Mouse (Mus musculus) CH12.LX (cell line): ENCODE data around the gene Cep89. TPM values are rescaled to one million over a fixed set of nuclear protein-coding genes. Genes with fewer than 3 reads are reported as not detected.

Source experiments
- DNase-seq: peaks from one replicate; pipeline ENCODE4 v3.0.0-alpha.2; 2013; ENCODE audit errors: extremely low read depth
- H3K27ac ChIP-seq: 2 replicates; pipeline ENCODE4 v1.5.1; 2012; ENCODE audit warnings: low read depth, mild to moderate bottlenecking, control low read depth, moderate library complexity; ENCODE audit not compliant: insufficient read depth
- H3K27me3 ChIP-seq: replicated peaks from 2 replicates; pipeline ENCODE3; 2012; ENCODE audit warnings: inconsistent platforms
- H3K36me3 ChIP-seq, 2 experiments: replicated peaks in 1 of 2; 2 replicates each; pipeline versions ENCODE3 to v1.6.1; 2012; ENCODE audit warnings: inconsistent platforms in 1 of 2, low read length in 1 of 2, mild to moderate bottlenecking in 1 of 2, mixed read lengths in 1 of 2, moderate library complexity in 1 of 2; ENCODE audit not compliant: control insufficient read depth in 1 of 2, insufficient read depth in 1 of 2
- H3K4me1 ChIP-seq, 2 experiments: 2 replicates each; pipeline ENCODE4 v1.6.1; 2012; ENCODE audit warnings: inconsistent platforms in 1 of 2, moderate library complexity in 1 of 2; ENCODE audit not compliant: insufficient read depth in 2 of 2, control insufficient read depth in 1 of 2
- H3K4me2 ChIP-seq: 2 replicates; pipeline ENCODE4 v1.6.1; 2012; ENCODE audit warnings: low read depth, mild to moderate bottlenecking, control low read depth; ENCODE audit not compliant: poor library complexity, insufficient read depth, severe bottlenecking
- H3K4me3 ChIP-seq, 3 experiments: fragments of 150-350 bp in 1 of 3; sonication (generic) in 1 of 3; replicated peaks in 1 of 3; 2 replicates each; pipeline versions ENCODE3 to v1.5.1; 2011 to 2012; ENCODE audit warnings: low read depth in 2 of 3, low read length in 2 of 3, mild to moderate bottlenecking in 2 of 3, moderate library complexity in 2 of 3, control low read depth in 1 of 3, improper control_type of control experiment in 1 of 3, inconsistent platforms in 1 of 3, mixed read lengths in 1 of 3; ENCODE audit not compliant: poor library complexity in 1 of 3
- H3K79me2 ChIP-seq: replicated peaks from 2 replicates; pipeline ENCODE4 v1.6.1; 2012; ENCODE audit warnings: mild to moderate bottlenecking, moderate library complexity; ENCODE audit not compliant: control insufficient read depth, poor library complexity, insufficient read depth, severe bottlenecking; ENCODE audit errors: extremely low read depth
- H3K9ac ChIP-seq: 2 replicates; pipeline ENCODE4 v1.6.1; 2012; ENCODE audit warnings: low read depth, mild to moderate bottlenecking, control low read depth, moderate library complexity; ENCODE audit not compliant: insufficient read depth
- H3K9me3 ChIP-seq: replicated peaks from 2 replicates; pipeline ENCODE3; 2012; ENCODE audit warnings: low read length, inconsistent platforms, mixed read lengths
- BHLHE40 ChIP-seq: IDR thresholded peaks from 2 replicates; pipeline ENCODE4 v1.6.1; 2011; ENCODE audit warnings: mild to moderate bottlenecking, low read depth, low read length, improper control_type of control experiment
- CHD1 ChIP-seq: IDR thresholded peaks from 2 replicates; pipeline ENCODE4 v1.6.1; 2012; ENCODE audit warnings: low read depth, low read length, improper control_type of control experiment, inconsistent platforms
- CTCF ChIP-seq, 2 experiments: IDR thresholded peaks in 1 of 2; conservative IDR thresholded peaks in 1 of 2; 2 replicates each; pipeline ENCODE4 v1.5.1; 2011 to 2012; ENCODE audit warnings: low read depth in 2 of 2, low read length in 2 of 2, improper control_type of control experiment in 1 of 2, inconsistent platforms in 1 of 2, mild to moderate bottlenecking in 1 of 2, moderate library complexity in 1 of 2
- E2F4 ChIP-seq: IDR thresholded peaks from 2 replicates; pipeline ENCODE4 v1.6.1; 2011; ENCODE audit warnings: low read depth, low read length, improper control_type of control experiment; ENCODE audit not compliant: insufficient replicate concordance
- EP300 ChIP-seq: IDR thresholded peaks from 2 replicates; pipeline ENCODE4 v1.6.1; 2011; ENCODE audit warnings: low read length, improper control_type of control experiment
- ETS1 ChIP-seq: conservative IDR thresholded peaks from 2 replicates; pipeline ENCODE4 v1.6.1; 2012; ENCODE audit warnings: low read depth, mild to moderate bottlenecking, inconsistent platforms, low read length, improper control_type of control experiment, moderate library complexity
- GABPA ChIP-seq: IDR thresholded peaks from 2 replicates; pipeline ENCODE4 v1.6.1; 2012; ENCODE audit warnings: low read depth, low read length, improper control_type of control experiment, inconsistent platforms; ENCODE audit not compliant: insufficient replicate concordance
- HCFC1 ChIP-seq: IDR thresholded peaks from 2 replicates; pipeline ENCODE4 v1.6.1; 2012; ENCODE audit warnings: low read depth, mild to moderate bottlenecking, inconsistent platforms, low read length, improper control_type of control experiment
- IRF4 ChIP-seq: IDR thresholded peaks from 2 replicates; pipeline ENCODE4 v1.6.1; 2014; ENCODE audit warnings: low read depth, mild to moderate bottlenecking, inconsistent platforms, low read length, improper control_type of control experiment
- JUN ChIP-seq: IDR thresholded peaks from 2 replicates; pipeline ENCODE4 v1.6.1; 2011; ENCODE audit warnings: low read depth, mild to moderate bottlenecking, low read length, improper control_type of control experiment, moderate library complexity; ENCODE audit not compliant: insufficient read depth
- JUND ChIP-seq: conservative IDR thresholded peaks from 2 replicates; pipeline ENCODE4 v1.6.1; 2011; ENCODE audit warnings: low read depth, low read length, improper control_type of control experiment
- KAT2A ChIP-seq: IDR thresholded peaks from 2 replicates; pipeline ENCODE4 v1.6.1; 2012; ENCODE audit warnings: low read length, improper control_type of control experiment, inconsistent platforms; ENCODE audit not compliant: insufficient replicate concordance
- MAFK ChIP-seq: IDR thresholded peaks from 2 replicates; pipeline ENCODE4 v1.6.1; 2011; ENCODE audit warnings: low read length, improper control_type of control experiment; ENCODE audit not compliant: insufficient replicate concordance
- MAX ChIP-seq: IDR thresholded peaks from 2 replicates; pipeline ENCODE4 v1.6.1; 2011; ENCODE audit warnings: low read length, improper control_type of control experiment
- MAZ ChIP-seq: IDR thresholded peaks from 2 replicates; pipeline ENCODE4 v1.6.1; 2012; ENCODE audit warnings: low read depth, mild to moderate bottlenecking, inconsistent platforms, low read length, improper control_type of control experiment, moderate library complexity
- MEF2A ChIP-seq: IDR thresholded peaks from 2 replicates; pipeline ENCODE4 v1.6.1; 2014; ENCODE audit warnings: low read depth, mild to moderate bottlenecking, inconsistent platforms, low read length, improper control_type of control experiment, borderline replicate concordance
- MYC ChIP-seq: IDR thresholded peaks from 2 replicates; pipeline ENCODE4 v1.6.1; 2011; ENCODE audit warnings: low read depth, mild to moderate bottlenecking, improper control_type of control experiment, low read length
- NELFE ChIP-seq: IDR thresholded peaks from 2 replicates; pipeline ENCODE4 v1.6.1; 2011; ENCODE audit warnings: low read depth, low read length, improper control_type of control experiment
- NRF1 ChIP-seq: IDR thresholded peaks from 2 replicates; pipeline ENCODE4 v1.6.1; 2014; ENCODE audit warnings: low read depth, mild to moderate bottlenecking, inconsistent platforms, low read length, improper control_type of control experiment, moderate library complexity
- PAX5 ChIP-seq: IDR thresholded peaks from 2 replicates; pipeline ENCODE4 v1.6.1; 2012; ENCODE audit warnings: low read length, inconsistent platforms, mixed read lengths
- POLR2A ChIP-seq: IDR thresholded peaks from 2 replicates; pipeline ENCODE4 v1.6.1; 2011; ENCODE audit warnings: low read depth, mild to moderate bottlenecking, improper control_type of control experiment, low read length
- RAD21 ChIP-seq: IDR thresholded peaks from 2 replicates; pipeline ENCODE4 v1.6.1; 2011; ENCODE audit warnings: low read depth, mild to moderate bottlenecking, low read length, improper control_type of control experiment, moderate library complexity
- SIN3A ChIP-seq: IDR thresholded peaks from 2 replicates; pipeline ENCODE4 v1.6.1; 2012; ENCODE audit warnings: low read length, improper control_type of control experiment, inconsistent platforms
- SMC3 ChIP-seq: IDR thresholded peaks from 2 replicates; pipeline ENCODE4 v1.6.1; 2011; ENCODE audit warnings: low read depth, low read length, improper control_type of control experiment
- TCF12 ChIP-seq: IDR thresholded peaks from 2 replicates; pipeline ENCODE4 v1.6.1; 2014; ENCODE audit warnings: low read depth, mild to moderate bottlenecking, inconsistent platforms, low read length, improper control_type of control experiment
- UBTF ChIP-seq: IDR thresholded peaks from 2 replicates; pipeline ENCODE4 v1.6.1; 2012; ENCODE audit warnings: low read depth, mild to moderate bottlenecking, inconsistent platforms, low read length, improper control_type of control experiment, moderate library complexity
- USF1 ChIP-seq: IDR thresholded peaks from 2 replicates; pipeline ENCODE4 v1.6.1; 2014; ENCODE audit warnings: low read depth, mild to moderate bottlenecking, inconsistent platforms, low read length, improper control_type of control experiment
- USF2 ChIP-seq: conservative IDR thresholded peaks from 2 replicates; pipeline ENCODE4 v1.6.1; 2011; ENCODE audit warnings: low read depth, low read length, improper control_type of control experiment
- ZC3H11A ChIP-seq: IDR thresholded peaks from 2 replicates; pipeline ENCODE4 v1.6.1; 2012; ENCODE audit warnings: low read depth, mild to moderate bottlenecking, inconsistent platforms, low read length, improper control_type of control experiment
- ZMIZ1 ChIP-seq: IDR thresholded peaks from 2 replicates; pipeline ENCODE4 v1.6.1; 2012; ENCODE audit warnings: low read depth, mild to moderate bottlenecking, inconsistent platforms, low read length, improper control_type of control experiment
- ZNF384 ChIP-seq: IDR thresholded peaks from 2 replicates; pipeline ENCODE4 v1.6.1; 2012; ENCODE audit warnings: low read depth, low read length, improper control_type of control experiment, inconsistent platforms
- dilution Hi-C: fragments of 300-500 bp; cut with MboI; formaldehyde crosslinking; loops from 2 replicates; pipeline ENCODE4 v1.14.3; 2020; ENCODE audit warnings: low sequenced_read_pairs; ENCODE audit not compliant: extremely low pct_unique_long_range_greater_than_20kb, extremely low pct_ligation_motif_present
- in situ Hi-C: fragments of 300-500 bp; cut with MboI; formaldehyde crosslinking; loops from 3 replicates; pipeline ENCODE4 v1.14.3; 2019; ENCODE audit warnings: low sequenced_read_pairs, low pct_ligation_motif_present, low pct_unique_long_range_greater_than_20kb, mixed read lengths
- polyA plus RNA-seq: library from polyadenylated mRNA; unstranded; fragments of >175 nt; gene quantifications from 2 replicates; pipeline ENCODE4 v1.2.1, GENCODE M21; 2012; ENCODE audit warnings: low read depth; ENCODE audit not compliant: insufficient read length
- total RNA-seq, 2 experiments: library from RNA; depleted of rRNA; stranded (reverse); fragments of 300-350 nt in 1 of 2; fragments of >200 nt in 1 of 2; gene quantifications; 2 replicates each; pipeline ENCODE4 v1.2.3; 2012 to 2014

Cep89 gene
- total and polyA plus RNA-seq, 3 experiments, result 5.2 to 25.4 (median 12.6) TPM

GRCm38 (mm10) chr7:35388694-35389093, 8.1 kb upstream of the Cep89 start:
- dilution Hi-C loops (no loop called here), in situ Hi-C loops (loop anchor here (25.0 kb wide), 1 partner anchor 174 kb away; the partner anchor contains the start of gene Nudt19)
- H3K4me1 ChIP-seq, result peaks cover 0 to 7% of the 10 kb centered on the region in 2 experiments; a peak in 2 of 4 replicates
- H3K4me2 ChIP-seq, result no peak overlapping the region
- no peak overlapping the region for H3K4me3 ChIP-seq
- peaks cover 2% of the 10 kb centered on the region for H3K9me3 ChIP-seq
- H3K36me3 ChIP-seq, result peaks cover 10 to 23% of the 10 kb centered on the region in 2 experiments
- no peak for DNase-seq
- H3K27me3 ChIP-seq, result no peaks in the 10 kb centered on the region
- no peaks in the 10 kb centered on the region for H3K79me2 ChIP-seq
- TF ChIP-seq USF1 (no peak), RAD21 (no peak), SMC3 (no peak), MYC (no peak), CTCF (conservative IDR thresholded peaks at IDR 0.05 in 1 of 2, IDR thresholded peaks at IDR 0.05 in 1 of 2; ENCODE audit: low read depth in 2 of 2, low read length in 2 of 2) (no peak), MEF2A (no peak), E2F4 (no peak), UBTF (no peak), ETS1 (no peak), NRF1 (no peak), PAX5 (no peak), MAX (no peak), KAT2A (no peak), NELFE (no peak), CHD1 (no peak), BHLHE40 (no peak), HCFC1 (no peak), EP300 (no peak), SIN3A (no peak)
- TF ChIP-seq, all 38 proteins: peak for 0
- no peak overlapping the region for H3K9ac ChIP-seq
- no peak overlapping the region for H3K27ac ChIP-seq

- Histone ChIP-seq H3K36me3 (peaks cover 24 to 39% of the 10 kb centered on the region in 2 experiments), H3K9me3 (no peaks in the 10 kb centered on the region), H3K79me2 (peaks cover 17% of the 10 kb centered on the region), H3K9ac (no peak overlapping the region), H3K27ac (no peak overlapping the region), H3K4me2 (no peak overlapping the region), H3K4me1 (peaks cover 8 to 24% of the 10 kb centered on the region in 2 experiments), H3K27me3 (no peaks in the 10 kb centered on the region), H3K4me3 (no peak overlapping the region)
- in situ Hi-C loops (loop anchor here (25.0 kb wide), 1 partner anchor 169 kb away; the partner anchor contains the start of gene Nudt19), dilution Hi-C loops (no loop called here)
- no peak for DNase-seq
- no peak for TF ChIP-seq ZMIZ1
- TF ChIP-seq MEF2A, result no peak
- TF ChIP-seq JUND, result no peak
- TF ChIP-seq RAD21, result peak; percentile 29
- TF ChIP-seq USF2, result no peak
- TF ChIP-seq SMC3, result peak; percentile 8; the same call in 1 of the 2 replicates
- TF ChIP-seq TCF12, result no peak
- TF ChIP-seq MAFK, result no peak
- TF ChIP-seq HCFC1, result no peak
- no peak for TF ChIP-seq EP300
- no peak for TF ChIP-seq MAZ
- TF ChIP-seq KAT2A, result no peak
- no peak for TF ChIP-seq ETS1
- no peak for TF ChIP-seq UBTF
- no peak for TF ChIP-seq JUN
- TF ChIP-seq NRF1, result no peak
- TF ChIP-seq MAX, result no peak
- TF ChIP-seq BHLHE40, result peak; percentile 51
- TF ChIP-seq NELFE, result no peak
- no peak for TF ChIP-seq CHD1
- TF ChIP-seq POLR2A, result no peak
- no peak for TF ChIP-seq ZC3H11A
- peak; percentile 82 for TF ChIP-seq ZNF384
- no peak for TF ChIP-seq E2F4
- no peak for TF ChIP-seq GABPA
- TF ChIP-seq IRF4, result no peak
Observed at GRCm38 (mm10) chr7:35392935-35393334, 3.9 kb upstream of the Cep89 start.
